Mouse (Mus musculus) retina, embryonic 14.5 days (tissue): ENCODE measurements around the gene Pwwp2b.

ENCODE experiments used
- DNase-seq: peaks from one replicate; pipeline ENCODE4 v3.0.0-alpha.2; 2015; ENCODE audit warnings: low spot score

Gene Pwwp2b

GRCm38 (mm10) chr7:139224725-139225124 is 23.6 kb upstream of the Pwwp2b start:
- no peak for DNase-seq

GRCm38 (mm10) chr7:139226416-139226815 is 21.9 kb upstream of the Pwwp2b start:
- DNase-seq, result no peak

- DNase-seq, result no peak
Measured at GRCm38 (mm10) chr7:139228447-139229171, 19.7 kb upstream of the Pwwp2b start.

GRCm38 (mm10) chr7:139229837-139230236 is 18.4 kb upstream of the Pwwp2b start:
- no peak for DNase-seq

GRCm38 (mm10) chr7:139230241-139230640 is 18.0 kb upstream of the Pwwp2b start:
- no peak for DNase-seq

- peak; percentile 92 for DNase-seq
Measured at GRCm38 (mm10) chr7:139233714-139234113, 14.6 kb upstream of the Pwwp2b start.

GRCm38 (mm10) chr7:139234426-139235188 is 13.7 kb upstream of the Pwwp2b start:
- peak; percentile 80 for DNase-seq

- no peak for DNase-seq
Measured at GRCm38 (mm10) chr7:139235651-139236358, 12.5 kb upstream of the Pwwp2b start.

- no peak for DNase-seq
Measured at GRCm38 (mm10) chr7:139239432-139239831, 8.8 kb upstream of the Pwwp2b start.

GRCm38 (mm10) chr7:139246086-139246485 is 2.2 kb upstream of the Pwwp2b start:
- peak; percentile 32 for DNase-seq

- peak; percentile 50 for DNase-seq
Measured at GRCm38 (mm10) chr7:139246931-139247880, 1.1 kb upstream of the Pwwp2b start.

- DNase-seq, result peak; percentile 33
Measured at GRCm38 (mm10) chr7:139248615-139249405, 528 bp downstream of the Pwwp2b start.

GRCm38 (mm10) chr7:139249406-139250210 is 1.3 kb downstream of the Pwwp2b start:
- DNase-seq, result no peak

- DNase-seq, result no peak
Measured at GRCm38 (mm10) chr7:139251881-139252301, 3.6 kb downstream of the Pwwp2b start.

- DNase-seq, result no peak
Measured at GRCm38 (mm10) chr7:139252566-139252965, 4.3 kb downstream of the Pwwp2b start.

- DNase-seq, result no peak
Measured at GRCm38 (mm10) chr7:139252986-139253385, 4.7 kb downstream of the Pwwp2b start.

- no peak for DNase-seq
Measured at GRCm38 (mm10) chr7:139253462-139253861, 5.2 kb downstream of the Pwwp2b start.

- no peak for DNase-seq
Measured at GRCm38 (mm10) chr7:139254626-139255025, 6.3 kb downstream of the Pwwp2b start.

- no peak for DNase-seq
Measured at GRCm38 (mm10) chr7:139257752-139258542, 9.7 kb downstream of the Pwwp2b start.
